Mouse (Mus musculus) right cerebral cortex, postnatal 36 days (tissue): ENCODE data around the gene Mmd.

ENCODE experiments used
- DNase-seq, 2 experiments: peaks; one replicate each; pipeline ENCODE4 v3.0.0; 2022; ENCODE audit warnings: low spot score in 2 of 2, mixed read lengths in 1 of 2

Gene Mmd

GRCm38 (mm10) chr11:90249025-90249650 lies at the start of gene Mmd:
Mmd (plus strand) TSS chr11:90249456.
- peak; percentile 97 to 99 for DNase-seq

GRCm38 (mm10) chr11:90200826-90201225 lies 48.4 kb upstream of the Mmd start:
- DNase-seq = no peak

- DNase-seq = no peak
These were observed 35.0 kb upstream of the Mmd start for GRCm38 (mm10) chr11:90214246-90214645.

GRCm38 (mm10) chr11:90220022-90220645 lies 29.1 kb upstream of the Mmd start:
- no peak for DNase-seq

GRCm38 (mm10) chr11:90220750-90221149 lies 28.5 kb upstream of the Mmd start:
- DNase-seq = no peak

- no peak for DNase-seq
These were observed 24.3 kb upstream of the Mmd start for GRCm38 (mm10) chr11:90224914-90225470.

- no peak for DNase-seq
These were observed 22.0 kb upstream of the Mmd start for GRCm38 (mm10) chr11:90227000-90227922.

GRCm38 (mm10) chr11:90228251-90228949 lies 20.9 kb upstream of the Mmd start:
- DNase-seq = no peak

GRCm38 (mm10) chr11:90229800-90230199 lies 19.5 kb upstream of the Mmd start:
- no peak for DNase-seq

- DNase-seq = no peak
These were observed 18.6 kb upstream of the Mmd start for GRCm38 (mm10) chr11:90230671-90231070.

- DNase-seq = no peak
These were observed 17.6 kb upstream of the Mmd start for GRCm38 (mm10) chr11:90231631-90232030.

GRCm38 (mm10) chr11:90232685-90233084 lies 16.6 kb upstream of the Mmd start:
- no peak for DNase-seq

- no peak for DNase-seq
These were observed 14.0 kb upstream of the Mmd start for GRCm38 (mm10) chr11:90235221-90235620.

- DNase-seq = no peak
These were observed 11.6 kb upstream of the Mmd start for GRCm38 (mm10) chr11:90237616-90238015.

GRCm38 (mm10) chr11:90238657-90239056 lies 10.6 kb upstream of the Mmd start:
- DNase-seq = no peak

- no peak for DNase-seq
These were observed 8.5 kb upstream of the Mmd start for GRCm38 (mm10) chr11:90240652-90241330.

- DNase-seq = no peak
These were observed 7.4 kb upstream of the Mmd start for GRCm38 (mm10) chr11:90241874-90242273.

- DNase-seq = no peak
These were observed 6.0 kb upstream of the Mmd start for GRCm38 (mm10) chr11:90243300-90243699.

GRCm38 (mm10) chr11:90245630-90246029 lies 3.6 kb upstream of the Mmd start:
- DNase-seq = no peak

GRCm38 (mm10) chr11:90246676-90247075 lies 2.6 kb upstream of the Mmd start:
- no peak for DNase-seq

- DNase-seq = no peak
These were observed 1.5 kb upstream of the Mmd start for GRCm38 (mm10) chr11:90247793-90248192.
